Mouse (Mus musculus) liver (tissue): ENCODE measurements around the gene Olfr1085.
"Not testable (repeated sequence)": the region's sequence is repeated elsewhere in the genome, so short reads cannot be mapped to it uniquely, and the experiment has no call there.

Source experiments
- DNase-seq: peaks from one replicate; pipeline ENCODE4 v3.0.0-alpha.2; 2020; ENCODE audit warnings: mixed read lengths

Gene Olfr1085

DNA sequence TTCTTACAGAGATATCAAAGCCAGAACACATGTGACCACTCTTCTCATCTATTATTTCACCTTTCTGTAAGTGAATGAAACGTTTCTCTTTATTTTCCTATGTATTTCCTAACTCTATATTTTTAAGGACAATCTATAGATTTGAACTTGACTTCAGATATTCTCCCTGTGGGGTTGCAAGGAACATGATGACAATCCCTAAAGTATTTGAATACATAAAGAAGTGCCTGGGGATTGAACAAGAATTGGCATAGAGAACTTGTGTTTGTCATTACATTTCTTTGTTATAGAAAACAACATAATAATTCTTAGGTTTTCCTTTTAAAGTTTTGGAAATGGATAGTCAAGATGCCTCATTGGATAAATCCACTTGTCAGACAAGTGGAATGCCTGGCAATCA is at the start of gene Olfr1085:
Gene Olfr1085, minus strand, starts transcription at position 101 of the 400 bp plus-strand sequence.
- no peak for DNase-seq

DNA sequence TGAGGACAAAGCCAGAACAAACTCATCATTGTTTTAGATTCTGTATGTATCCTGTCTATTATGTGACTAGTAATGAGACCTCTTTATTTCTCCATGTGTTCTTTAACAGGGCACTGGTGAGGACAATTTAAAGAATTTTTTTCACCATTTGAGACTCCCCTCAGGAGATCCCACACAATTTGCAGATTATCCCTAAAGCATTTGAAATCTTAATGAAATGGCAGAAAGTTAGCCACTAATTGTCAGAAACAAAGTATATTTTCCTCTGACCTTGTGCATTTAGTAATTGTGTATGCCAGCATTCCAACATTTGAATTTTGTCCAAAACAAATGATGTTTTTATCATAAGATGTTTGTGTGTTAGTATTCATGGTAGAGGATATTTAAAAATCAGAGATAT is 36.5 kb upstream of the Olfr1085 start, which contains the start of gene Olfr1087:
Gene Olfr1087, minus strand, starts transcription at position 101 of the 400 bp plus-strand sequence.
- no peak for DNase-seq

DNA sequence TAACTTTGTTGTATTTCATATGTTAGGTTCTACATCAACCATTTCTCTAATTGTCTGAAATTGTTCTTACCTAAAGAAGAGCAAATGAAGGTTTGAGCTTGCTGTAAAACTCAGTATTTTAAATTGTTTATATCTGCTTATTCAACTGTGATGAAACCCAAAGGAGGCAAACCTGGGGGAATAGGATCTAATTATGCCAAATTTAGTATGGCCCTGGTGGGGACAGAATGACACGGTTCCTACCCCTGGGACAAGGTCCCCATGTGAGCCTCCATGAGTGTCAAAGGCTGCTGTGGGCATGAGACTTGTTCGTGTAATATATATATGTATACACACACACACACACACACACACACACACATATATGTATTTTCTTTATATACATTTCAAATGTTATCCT is 18.2 kb upstream of the Olfr1085 start, which contains the start of gene Olfr1086:
Gene Olfr1086, minus strand, starts transcription at position 101 of the 400 bp plus-strand sequence.
- no peak for DNase-seq

DNA sequence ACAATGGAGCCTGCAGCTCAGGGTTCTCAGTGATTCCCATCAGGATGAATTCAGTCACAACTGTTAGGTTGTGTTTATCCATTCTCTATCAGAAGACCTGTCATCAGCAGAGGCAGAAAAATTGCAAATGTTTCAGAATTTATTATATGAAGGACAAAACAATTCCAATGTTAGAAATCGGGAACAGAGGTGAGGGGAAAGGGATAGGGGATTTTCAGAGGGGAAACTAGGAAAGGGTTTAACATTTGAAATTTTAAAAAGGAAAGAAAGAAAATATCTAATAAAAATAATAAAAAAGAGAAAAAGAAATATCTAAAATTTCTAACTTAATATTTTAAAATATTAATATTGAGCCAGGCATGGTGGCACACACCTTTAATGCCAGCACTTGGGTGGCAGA is 22.2 kb downstream of the Olfr1085 start, which contains the start of gene Olfr1084:
Gene Olfr1084, minus strand, starts transcription at position 101 of the 400 bp plus-strand sequence.
- DNase-seq, result not testable (repeated sequence)
